Mouse (Mus musculus) testis, adult 2 months (tissue): ENCODE results near the gene Foxo4.

Source experiments
- CTCF ChIP-seq: fragments of 200-500 bp; IDR thresholded peaks from 2 replicates; pipeline ENCODE4 v1.5.1; 2012; ENCODE audit warnings: low read depth, mild to moderate bottlenecking, inconsistent platforms, low read length, moderate library complexity; ENCODE audit not compliant: control insufficient read depth, insufficient read depth, insufficient replicate concordance
- POLR2A ChIP-seq: fragments of 200-500 bp; IDR thresholded peaks from 2 replicates; pipeline ENCODE4 v1.6.1; 2012; ENCODE audit warnings: low read depth, mild to moderate bottlenecking, inconsistent platforms, low read length, moderate library complexity; ENCODE audit not compliant: control insufficient read depth

- TF ChIP-seq POLR2A, result no peak
- TF ChIP-seq CTCF, result no peak
These were observed 6.4 kb downstream of the Foxo4 start for GRCm38 (mm10) chrX:101260441-101261325.
